Mouse (Mus musculus): ENCODE data around the gene Atp5b.
"Not testable (repeated sequence)": the region's sequence is repeated elsewhere in the genome, so short reads cannot be mapped to it uniquely, and the experiment has no call there.

Atp5b gene

GRCm38 (mm10) chr10:128082880-128083421 is at the start of gene Atp5b:
Atp5b (plus strand) TSS chr10:128083273.
- peak; percentile 100 for DNase-seq (ENCODE audit: low spot score in 2 of 2)

GRCm38 (mm10) chr10:128036746-128037425 is 46.2 kb upstream of the Atp5b start:
- peak; percentile 64 to 80 for DNase-seq (ENCODE audit: low spot score in 2 of 2)

GRCm38 (mm10) chr10:128037921-128038320 is 45.2 kb upstream of the Atp5b start:
- DNase-seq (ENCODE audit: low spot score in 2 of 2): no peak

- no peak for DNase-seq (ENCODE audit: low spot score in 2 of 2)
Measured at GRCm38 (mm10) chr10:128039167-128039566, 43.9 kb upstream of the Atp5b start.

- DNase-seq (ENCODE audit: low spot score in 2 of 2): no peak
Measured at GRCm38 (mm10) chr10:128039858-128040257, 43.2 kb upstream of the Atp5b start.

- no peak for DNase-seq (ENCODE audit: low spot score in 2 of 2)
Measured at GRCm38 (mm10) chr10:128040293-128040692, 42.8 kb upstream of the Atp5b start.

GRCm38 (mm10) chr10:128041636-128042035 is 41.4 kb upstream of the Atp5b start:
- DNase-seq (ENCODE audit: low spot score in 2 of 2): no peak

GRCm38 (mm10) chr10:128042466-128042865 is 40.6 kb upstream of the Atp5b start:
- no peak for DNase-seq (ENCODE audit: low spot score in 2 of 2)

- no peak for DNase-seq (ENCODE audit: low spot score in 2 of 2)
Measured at GRCm38 (mm10) chr10:128043041-128043835, 39.8 kb upstream of the Atp5b start.

- DNase-seq (ENCODE audit: low spot score in 2 of 2): no peak
Measured at GRCm38 (mm10) chr10:128048157-128048556, 34.9 kb upstream of the Atp5b start.

- DNase-seq (ENCODE audit: low spot score in 2 of 2): no peak
Measured at GRCm38 (mm10) chr10:128049741-128050140, 33.3 kb upstream of the Atp5b start.

- DNase-seq (ENCODE audit: low spot score in 2 of 2): no peak
Measured at GRCm38 (mm10) chr10:128050355-128050754, 32.7 kb upstream of the Atp5b start.

- DNase-seq (ENCODE audit: low spot score in 2 of 2): no peak
Measured at GRCm38 (mm10) chr10:128051589-128051988, 31.5 kb upstream of the Atp5b start.

GRCm38 (mm10) chr10:128052136-128052535 is 30.9 kb upstream of the Atp5b start:
- DNase-seq (ENCODE audit: low spot score in 2 of 2): not testable (repeated sequence)

GRCm38 (mm10) chr10:128053001-128053400 is 30.1 kb upstream of the Atp5b start:
- no peak for DNase-seq (ENCODE audit: low spot score in 2 of 2)

- no peak for DNase-seq (ENCODE audit: low spot score in 2 of 2)
Measured at GRCm38 (mm10) chr10:128058184-128058583, 24.9 kb upstream of the Atp5b start.

- peak; percentile 94 to 97 for DNase-seq (ENCODE audit: low spot score in 2 of 2)
Measured at GRCm38 (mm10) chr10:128058601-128059151, 24.4 kb upstream of the Atp5b start, which contains the start of gene Ptges3. Ptges3 (plus strand) TSS chr10:128058954.

GRCm38 (mm10) chr10:128059207-128059981 is 23.7 kb upstream of the Atp5b start:
- peak; percentile 48 to 59 for DNase-seq (ENCODE audit: low spot score in 2 of 2)

- DNase-seq (ENCODE audit: low spot score in 2 of 2): no peak
Measured at GRCm38 (mm10) chr10:128061109-128061508, 22.0 kb upstream of the Atp5b start.

GRCm38 (mm10) chr10:128062221-128062989 is 20.7 kb upstream of the Atp5b start:
- DNase-seq (ENCODE audit: low spot score in 2 of 2): no peak

GRCm38 (mm10) chr10:128066072-128066471 is 17.0 kb upstream of the Atp5b start:
- no peak for DNase-seq (ENCODE audit: low spot score in 2 of 2)

All from heart, adult 9 months (tissue).